Mouse (Mus musculus) stomach, postnatal 0 days (tissue): ENCODE measurements around the gene Tpt1.

ENCODE experiments used
- CTCF ChIP-seq: IDR thresholded peaks from 2 replicates; pipeline ENCODE4 v1.5.1; 2016; ENCODE audit warnings: antibody characterized with exemption, low read depth, mild to moderate bottlenecking, moderate library complexity
- EP300 ChIP-seq: optimal IDR thresholded peaks from 2 replicates; pipeline ENCODE3; 2016; ENCODE audit warnings: antibody characterized with exemption

- TF ChIP-seq CTCF: no peak
- no peak for TF ChIP-seq EP300
Measured at GRCm38 (mm10) chr14:75892118-75892517, 47.2 kb downstream of the Tpt1 start.
